29 mouse cellular contexts compared by ENCODE assay signal in the genomic region with DNA sequence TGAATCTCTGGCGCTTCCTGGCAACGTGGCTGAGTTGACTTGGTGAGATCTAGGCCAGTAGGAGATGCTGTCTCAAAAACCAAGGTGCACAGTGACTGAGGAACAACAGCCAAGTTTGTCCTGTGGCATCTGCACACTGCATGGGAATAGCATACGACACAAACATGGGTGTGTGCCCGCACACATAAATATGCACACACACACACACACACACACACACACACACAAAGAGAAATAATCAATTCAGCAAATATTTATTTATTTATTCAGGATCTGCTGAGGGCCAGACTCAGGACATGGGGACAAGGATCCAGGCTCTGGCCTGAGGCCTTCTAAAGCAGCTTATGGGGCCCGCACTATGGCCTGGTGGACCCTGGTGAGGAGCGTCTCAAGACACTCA.
"Had no signal": no experiment of that assay in that cellular context is flagged by ENCODE, and none has a peak within 500 bp of the region (broad histone marks: within the 10 kb centered on the region; RNA-seq: fewer than 3 reads in every experiment).

No protein-coding gene starts in this region.

- ATAC-seq: lung, postnatal 0 days; midbrain, embryonic 13.5 days; midbrain, embryonic 15.5 days; midbrain, embryonic 16.5 days had no signal

- DNase-seq: left cerebral cortex, postnatal 4 days; liver; liver, embryonic 13.5 days; lung, adult 18-20 months; lung, adult 2 months; lung, embryonic 14.5 days; lung, postnatal 10 days; lung, postnatal 14 days; lung, postnatal 36 days; lung, postnatal 4 days; midbrain, embryonic 14.5 days had no signal

- H3K9ac ChIP-seq: limb, embryonic 12.5 days; limb, embryonic 13.5 days; limb, embryonic 15.5 days; liver, embryonic 13.5 days; liver, embryonic 14.5 days; liver, embryonic 15.5 days; lung, embryonic 14.5 days; lung, embryonic 15.5 days; midbrain, embryonic 12.5 days; midbrain, embryonic 13.5 days; midbrain, embryonic 15.5 days; neural tube, embryonic 12.5 days; neural tube, embryonic 13.5 days had no signal

- H3K27me3 ChIP-seq: midbrain, embryonic 13.5 days; midbrain, embryonic 15.5 days had no signal

- H3K9me3 ChIP-seq: limb, embryonic 10.5 days; limb, embryonic 12.5 days; limb, embryonic 13.5 days; limb, embryonic 15.5 days; liver, embryonic 13.5 days; liver, embryonic 15.5 days; lung, embryonic 15.5 days; midbrain, embryonic 12.5 days; midbrain, embryonic 13.5 days; midbrain, embryonic 15.5 days; neural tube, embryonic 12.5 days; neural tube, embryonic 13.5 days had no signal

- H3K36me3 ChIP-seq: limb, embryonic 10.5 days; limb, embryonic 12.5 days; limb, embryonic 13.5 days; limb, embryonic 15.5 days; liver, embryonic 13.5 days; liver, embryonic 15.5 days; lung, embryonic 15.5 days; midbrain, embryonic 12.5 days; midbrain, embryonic 13.5 days; midbrain, embryonic 15.5 days; neural tube, embryonic 12.5 days; neural tube, embryonic 13.5 days had no signal

- H3K4me2 ChIP-seq: limb, embryonic 12.5 days; limb, embryonic 13.5 days; limb, embryonic 15.5 days; liver, embryonic 13.5 days; liver, embryonic 15.5 days; lung, embryonic 14.5 days; lung, embryonic 15.5 days; midbrain, embryonic 12.5 days; midbrain, embryonic 13.5 days; midbrain, embryonic 15.5 days; neural tube, embryonic 12.5 days; neural tube, embryonic 13.5 days had no signal

- H3K4me1 ChIP-seq: liver, embryonic 13.5 days; liver, embryonic 15.5 days; lung, embryonic 15.5 days; neural tube, embryonic 12.5 days; neural tube, embryonic 13.5 days had no signal

- H3K4me3 ChIP-seq: left cerebral cortex, adult 2 months; limb, embryonic 10.5 days; limb, embryonic 12.5 days; limb, embryonic 13.5 days; limb, embryonic 15.5 days; liver, embryonic 13.5 days; liver, embryonic 15.5 days; lung, embryonic 15.5 days; megakaryocyte, embryonic 14.5 days; midbrain, embryonic 12.5 days; midbrain, embryonic 13.5 days; midbrain, embryonic 15.5 days; myocyte; neural tube, embryonic 12.5 days; neural tube, embryonic 13.5 days had no signal

- H3K27ac ChIP-seq: left cerebral cortex, adult 2 months; limb, embryonic 10.5 days; limb, embryonic 12.5 days; limb, embryonic 13.5 days; limb, embryonic 15.5 days; liver, embryonic 13.5 days; liver, embryonic 14.5 days; liver, embryonic 15.5 days; lung, embryonic 15.5 days; macrophage; midbrain, embryonic 12.5 days; midbrain, embryonic 13.5 days; midbrain, embryonic 15.5 days; neural tube, embryonic 12.5 days; neural tube, embryonic 13.5 days had no signal
